ENCODE assay signal across 8 mouse cellular contexts in genomic region chr4:141148009-141148801, GRCm38 (mm10). TPM values are rescaled to one million over a fixed set of nuclear protein-coding genes. Genes with fewer than 3 reads are reported as not detected.
DNase-seq lines count a peak whose midpoint lies in the region; ATAC-seq and TF ChIP-seq lines count a peak whose summit lies in the region.

No protein-coding gene starts in this region.

- peak; percentile 82 for ATAC-seq in forebrain, embryonic 14.5 days
- peak; percentile 82 for ATAC-seq in intestine, embryonic 15.5 days
- ATAC-seq in lung, embryonic 16.5 days (ENCODE audit: low read depth): peak; percentile 79

- H3K27ac ChIP-seq in forebrain, embryonic 14.5 days (ENCODE audit: low read depth, low read length): peak overlapping the region; percentile 78
- H3K27ac ChIP-seq in intestine, embryonic 15.5 days: peak overlapping the region; percentile 97
- peak overlapping the region; percentile 75 for H3K27ac ChIP-seq in lung, embryonic 16.5 days (ENCODE audit: low read length)
- H3K27ac ChIP-seq in spleen, adult 2 months (ENCODE audit: insufficient read depth, low read length): peak overlapping the region; percentile 71

- H3K4me1 ChIP-seq in forebrain, embryonic 14.5 days (ENCODE audit: control insufficient read depth, insufficient read depth, low read length): peaks cover 17% of the 10 kb centered on the region
- H3K4me1 ChIP-seq in intestine, embryonic 15.5 days (replicated peaks): no peaks in the 10 kb centered on the region; the same call in 1 of the 2 replicates
- H3K4me1 ChIP-seq in lung, embryonic 16.5 days (replicated peaks; ENCODE audit: control insufficient read depth, insufficient read depth, low read length): peaks cover 16% of the 10 kb centered on the region
- peaks cover 3% of the 10 kb centered on the region for H3K4me1 ChIP-seq in spleen, adult 2 months (ENCODE audit: control insufficient read depth, insufficient read depth, insufficient read length)

- WGBS in forebrain, embryonic 14.5 days: under 1% methylated on average over 64 of the region's 66 CpGs
- under 1% methylated on average over 66 of the region's 66 CpGs for WGBS in intestine, embryonic 15.5 days
- WGBS in lung, embryonic 16.5 days: under 1% methylated on average over 66 of the region's 66 CpGs
- 1% methylated on average over 65 of the region's 66 CpGs for WGBS in spleen, adult 2 months

- no peak for TF ChIP-seq CTCF in spleen, adult 2 months (IDR thresholded peaks at IDR 0.05; ENCODE audit: extremely low read depth, insufficient read depth, insufficient read length, insufficient replicate concordance)

- H3K36me3 ChIP-seq in forebrain, embryonic 14.5 days (ENCODE audit: control insufficient read depth, insufficient read depth, low read length): no peaks in the 10 kb centered on the region
- H3K36me3 ChIP-seq in intestine, embryonic 15.5 days: no peaks in the 10 kb centered on the region
- H3K36me3 ChIP-seq in lung, embryonic 16.5 days (ENCODE audit: control insufficient read depth, insufficient read depth, low read length): no peaks in the 10 kb centered on the region
- H3K36me3 ChIP-seq in spleen, adult 2 months (ENCODE audit: control insufficient read depth, insufficient read depth, low read length): no peaks in the 10 kb centered on the region

- peak overlapping the region; percentile 98 for H3K4me3 ChIP-seq in forebrain, embryonic 14.5 days (ENCODE audit: low read depth, low read length)
- H3K4me3 ChIP-seq in intestine, embryonic 15.5 days (replicated peaks): peak overlapping the region; percentile 99
- peak overlapping the region; percentile 99 for H3K4me3 ChIP-seq in lung, embryonic 16.5 days (ENCODE audit: low read length)
- H3K4me3 ChIP-seq in spleen, adult 2 months (ENCODE audit: extremely low read depth, insufficient read depth, insufficient read length): peak overlapping the region; percentile 76

- no peaks in the 10 kb centered on the region for H3K27me3 ChIP-seq in forebrain, embryonic 14.5 days (replicated peaks; ENCODE audit: control insufficient read depth, insufficient read depth, low read length)
- H3K27me3 ChIP-seq in intestine, embryonic 15.5 days (replicated peaks): no peaks in the 10 kb centered on the region
- H3K27me3 ChIP-seq in lung, embryonic 16.5 days (ENCODE audit: control insufficient read depth, insufficient read depth, low read depth, low read length): no peaks in the 10 kb centered on the region
- no peaks in the 10 kb centered on the region; the same call in 1 of the 2 replicates for H3K27me3 ChIP-seq in spleen, adult 2 months (ENCODE audit: control insufficient read depth, insufficient read depth, low read length)

- TF ChIP-seq POLR2A in spleen, adult 2 months (IDR thresholded peaks at IDR 0.05; ENCODE audit: low read depth, low read length): no peak

- H3K4me2 ChIP-seq in forebrain, embryonic 14.5 days (ENCODE audit: low read length): peak overlapping the region; percentile 90
- peak overlapping the region; percentile 85 for H3K4me2 ChIP-seq in intestine, embryonic 15.5 days (replicated peaks)
- H3K4me2 ChIP-seq in lung, embryonic 16.5 days (ENCODE audit: low read depth, low read length): peak overlapping the region; percentile 73

- peak overlapping the region; percentile 98 for H3K9ac ChIP-seq in forebrain, embryonic 14.5 days (ENCODE audit: low read length)
- H3K9ac ChIP-seq in intestine, embryonic 15.5 days: peak overlapping the region; percentile 99
- H3K9ac ChIP-seq in lung, embryonic 16.5 days (ENCODE audit: low read length): peak overlapping the region; percentile 97

- DNase-seq in right cerebral cortex, adult 18-20 months: peak; percentile 30
- DNase-seq in right cerebral cortex, postnatal 4 days: no peak
- peak; percentile 62 for DNase-seq in adrenal gland, postnatal 14 days
- DNase-seq in forebrain, embryonic 14.5 days (ENCODE audit: low spot score): peak; percentile 32
- DNase-seq in spleen, adult 2 months (ENCODE audit: low read depth in 1 of 2, low spot score in 2 of 2): peak in 1 of 2 experiments; percentile 36
- DNase-seq in ovary, adult 18-20 months (ENCODE audit: low spot score): no peak

- H3K9me3 ChIP-seq in forebrain, embryonic 14.5 days (replicated peaks; ENCODE audit: control insufficient read depth, low read length): no peaks in the 10 kb centered on the region
- no peaks in the 10 kb centered on the region for H3K9me3 ChIP-seq in intestine, embryonic 15.5 days
- no peaks in the 10 kb centered on the region for H3K9me3 ChIP-seq in lung, embryonic 16.5 days (ENCODE audit: control insufficient read depth, low read length)

RNA-seq across cellular contexts. Expression of gene Fbxo42, which starts 0.5 kb away (rescaled TPM):
- 21.7 and 23.5 TPM in 2 replicates for total RNA-seq in adrenal gland, postnatal 14 days (2021)
- 22.3 and 29.5 TPM in 2 replicates for polyA plus RNA-seq in forebrain, embryonic 14.5 days (2014; fragmentation: Nextera tagmentation; extraction: Ambion mirVana)
- 17.4 and 18.7 TPM in 2 replicates for polyA plus RNA-seq in intestine, embryonic 15.5 days (2015; fragmentation: Nextera tagmentation; extraction: Ambion mirVana)
- polyA plus RNA-seq in lung, embryonic 16.5 days (2015; fragmentation: Nextera tagmentation; extraction: Ambion mirVana): 19.3 and 21.1 TPM in 2 replicates
- polyA plus RNA-seq in spleen, adult 2 months (2012; rRNA removed): 13.1 and 13.7 TPM in 2 replicates

RNA-seq across cellular contexts. Expression of gene Szrd1, which starts 8.6 kb away (rescaled TPM):
- total RNA-seq in adrenal gland, postnatal 14 days (2021): 105 and 107 TPM in 2 replicates
- polyA plus RNA-seq in forebrain, embryonic 14.5 days (2014; fragmentation: Nextera tagmentation; extraction: Ambion mirVana): 37.0 and 38.9 TPM in 2 replicates
- 42.7 and 44.3 TPM in 2 replicates for polyA plus RNA-seq in intestine, embryonic 15.5 days (2015; fragmentation: Nextera tagmentation; extraction: Ambion mirVana)
- polyA plus RNA-seq in lung, embryonic 16.5 days (2015; fragmentation: Nextera tagmentation; extraction: Ambion mirVana): 42.4 and 44.6 TPM in 2 replicates
- polyA plus RNA-seq in spleen, adult 2 months (2012; rRNA removed): 38.8 and 49.8 TPM in 2 replicates

Comparison
In these comparisons a context has a peak if more than half of its experiments do, and no peak if none do; other contexts are left out.
1. DNase-seq: peak in right cerebral cortex, adult 18-20 months (single experiment), adrenal gland, postnatal 14 days (single experiment) and forebrain, embryonic 14.5 days (single experiment); none in right cerebral cortex, postnatal 4 days (single experiment) and ovary, adult 18-20 months (single experiment).
2. Peak in every context shown above with its lines, with median percentiles within 50 percentile points of each other: ATAC-seq, H3K27ac ChIP-seq, H3K4me2 ChIP-seq, H3K4me3 ChIP-seq and H3K9ac ChIP-seq.